Mouse (Mus musculus): ENCODE measurements around the gene Btf3.

DNA sequence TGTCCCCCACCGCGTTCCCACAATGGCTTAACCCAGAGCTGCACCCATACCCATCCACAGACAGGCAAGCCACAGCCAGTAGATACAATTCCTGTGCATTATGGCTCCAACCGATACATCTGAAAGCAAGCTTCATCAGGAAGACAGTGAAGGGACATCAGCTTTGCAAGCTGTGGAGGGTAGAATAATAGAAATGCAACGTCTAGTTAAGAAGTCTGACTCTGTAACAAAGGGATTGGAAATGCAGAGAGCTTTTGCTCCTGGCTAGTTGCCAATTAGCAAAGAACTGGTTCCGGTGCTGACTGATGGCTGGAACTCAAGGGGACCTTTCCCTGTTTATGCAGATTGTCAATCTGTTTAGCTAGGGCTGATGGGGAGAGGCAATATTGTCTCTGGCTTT is 10.4 kb downstream of the Btf3 start:
- TF ChIP-seq CTCF (IDR thresholded peaks at IDR 0.05; ENCODE audit: extremely low read depth, insufficient read length, insufficient replicate concordance, low read depth, low read length) = no peak
- TF ChIP-seq POLR2A (IDR thresholded peaks at IDR 0.05; ENCODE audit: low read depth, low read length) = no peak

Data from small intestine, adult 2 months (tissue).